Mouse (Mus musculus): ENCODE measurements at regions not wholly inside any gene's neighbourhood (a gene's known extent, or its start where the extent isn't known, plus 50 kb on each side); places are given as distances from the start of the nearest gene placed in this dataset.
A peak's percentile ranks its signal among the peaks of the same experiment; 100 is the strongest.
"Not testable (repeated sequence)": the region's sequence is repeated elsewhere in the genome, so short reads cannot be mapped to it uniquely, and the experiment has no call there.

DNA sequence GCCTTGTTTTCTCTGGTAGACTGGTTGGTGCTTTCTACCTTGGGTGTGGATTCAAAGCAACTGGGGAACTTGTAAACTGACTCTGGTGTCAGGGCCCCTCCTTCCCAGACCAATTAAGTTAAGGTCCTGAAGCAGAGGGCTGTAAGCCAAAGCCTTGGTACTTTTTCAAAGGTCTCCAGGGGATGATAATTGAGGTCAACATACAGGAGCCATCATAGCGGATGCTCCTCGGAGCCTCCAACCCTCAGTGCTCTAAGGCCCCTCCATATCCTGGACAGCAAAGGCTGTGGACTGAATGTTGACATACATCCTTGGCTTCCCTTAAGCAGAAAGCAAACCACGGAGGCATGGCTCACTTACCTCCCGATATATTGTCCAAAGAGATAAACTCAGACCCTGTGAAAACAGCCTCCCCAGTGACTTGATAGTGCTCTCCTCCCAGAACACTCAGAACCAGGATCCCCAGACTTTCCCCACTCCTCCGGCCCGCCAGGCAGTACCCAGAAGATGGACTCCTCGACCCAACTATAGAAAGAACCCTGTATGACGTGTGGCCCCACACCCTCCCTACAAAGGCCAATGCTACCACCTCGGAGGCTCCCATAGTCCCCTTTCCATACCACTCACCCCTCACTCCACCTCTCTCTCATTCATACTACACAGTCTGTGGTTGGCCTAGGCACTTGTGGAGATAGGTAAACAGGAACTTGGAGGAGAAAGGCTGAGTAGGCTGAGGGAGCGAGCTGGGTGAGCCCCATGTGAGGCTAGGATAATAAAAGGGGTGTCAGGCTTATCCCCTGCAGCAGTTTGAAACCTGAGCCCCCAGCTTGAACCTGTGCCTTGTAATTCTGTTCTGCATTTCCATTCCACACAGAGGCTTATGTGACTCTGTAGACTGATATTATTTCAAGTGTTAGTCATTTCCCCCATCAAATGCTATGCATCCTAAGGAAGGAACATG lies 118.8 kb upstream of the Arid1b start:
- DNase-seq (ENCODE audit: low spot score in 2 of 2) = no peak

DNA sequence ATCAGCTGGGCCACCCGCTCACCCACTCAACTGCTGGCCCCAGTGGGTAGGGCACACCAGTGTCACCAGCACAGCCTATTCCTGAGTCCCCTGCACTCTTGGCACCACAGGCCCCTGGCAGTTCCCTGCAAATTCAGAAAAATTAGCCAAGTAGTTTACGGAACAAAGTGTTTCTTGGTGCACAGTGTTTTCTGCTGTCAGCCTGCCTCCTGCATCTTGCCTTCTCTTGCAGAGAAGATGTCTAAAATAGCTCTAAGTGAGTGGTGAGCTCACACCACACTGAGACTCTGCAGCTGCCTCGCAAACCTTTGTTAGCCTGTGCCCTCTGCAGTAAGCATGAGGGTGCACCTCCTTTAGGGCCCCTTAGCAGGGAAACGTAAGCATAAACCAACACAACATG lies 117.7 kb upstream of the Arid1b start:
- no peak for DNase-seq (ENCODE audit: low spot score in 2 of 2)

DNA sequence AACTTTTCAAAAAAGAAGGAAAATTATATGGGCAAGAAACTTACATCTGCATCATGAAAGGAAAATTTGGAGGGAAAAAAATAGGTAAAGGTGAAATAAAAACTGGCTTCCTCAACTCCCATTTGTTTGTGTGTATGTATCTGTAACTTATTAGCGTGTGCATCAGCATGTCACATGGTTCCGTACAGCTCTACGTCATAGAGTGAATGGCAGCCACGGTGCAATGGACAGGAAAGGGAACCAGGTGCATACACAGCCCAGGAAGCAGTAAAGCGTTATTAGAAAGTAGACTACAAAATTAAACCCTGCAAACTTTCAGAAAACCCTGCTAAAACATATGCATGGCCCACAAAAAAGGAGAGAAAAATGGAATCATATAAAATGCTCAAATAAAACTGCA lies 112.7 kb upstream of the Arid1b start:
- no peak for DNase-seq (ENCODE audit: low spot score in 2 of 2)

DNA sequence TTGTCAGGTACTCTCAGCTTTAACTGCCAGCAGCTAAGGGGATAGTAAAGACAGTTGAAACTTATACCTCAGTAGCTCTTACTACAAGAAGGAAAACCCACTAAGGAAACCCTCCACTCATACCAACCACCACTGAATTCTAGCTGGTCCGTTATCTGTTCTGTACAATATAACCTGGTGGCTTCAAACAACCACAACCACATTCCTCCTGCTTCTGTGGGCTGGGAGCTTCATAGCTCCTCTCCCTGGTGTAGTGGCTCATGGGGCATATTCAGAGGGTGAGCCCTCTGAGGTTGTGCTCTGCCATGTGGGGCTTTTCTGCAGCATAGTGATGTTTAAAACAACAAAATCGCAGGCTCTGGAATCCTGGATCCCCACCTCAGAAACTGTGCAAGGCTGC lies 110.0 kb upstream of the Arid1b start:
- DNase-seq (ENCODE audit: low spot score in 2 of 2) = no peak

DNA sequence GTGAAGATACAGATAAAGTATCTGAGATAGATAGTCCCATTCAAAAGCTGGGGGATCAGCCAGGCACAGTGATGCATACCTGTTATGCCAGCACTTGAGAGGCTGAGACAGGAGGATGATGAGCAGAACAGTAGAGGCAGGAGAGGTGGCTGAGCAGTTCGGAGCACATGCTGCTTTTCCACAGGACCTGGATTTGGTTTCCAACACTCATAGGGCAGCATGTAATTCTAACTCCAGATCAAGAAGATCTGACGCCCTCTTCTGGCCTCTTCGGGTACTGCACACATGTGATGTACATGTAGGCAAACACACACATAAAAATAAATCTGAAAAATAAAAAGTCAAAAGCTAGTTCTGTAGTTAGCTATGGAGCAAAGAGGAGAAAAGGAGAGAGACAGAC lies 109.4 kb upstream of the Arid1b start:
- no peak for DNase-seq (ENCODE audit: low spot score in 2 of 2)

DNA sequence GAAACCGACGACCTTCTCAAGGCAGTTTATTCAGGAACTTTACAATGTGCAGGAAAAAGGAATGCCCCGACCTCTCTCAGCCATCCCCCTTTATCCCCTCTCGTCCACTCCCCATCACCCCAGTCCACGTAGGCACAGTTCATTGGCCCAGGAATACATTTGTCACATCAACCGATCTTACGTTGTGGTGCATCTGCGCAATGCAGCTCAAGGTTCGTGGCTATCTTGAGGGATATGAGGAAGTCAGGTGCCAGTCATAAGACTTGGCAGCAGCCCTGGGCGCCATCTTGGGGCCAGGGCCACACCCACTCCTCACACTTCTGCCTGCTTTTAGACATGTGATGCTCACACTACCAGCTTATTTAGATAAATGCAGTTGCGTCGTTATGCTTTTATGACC lies 106.8 kb upstream of the Arid1b start:
- DNase-seq (ENCODE audit: low spot score in 2 of 2) = not testable (repeated sequence)

DNA sequence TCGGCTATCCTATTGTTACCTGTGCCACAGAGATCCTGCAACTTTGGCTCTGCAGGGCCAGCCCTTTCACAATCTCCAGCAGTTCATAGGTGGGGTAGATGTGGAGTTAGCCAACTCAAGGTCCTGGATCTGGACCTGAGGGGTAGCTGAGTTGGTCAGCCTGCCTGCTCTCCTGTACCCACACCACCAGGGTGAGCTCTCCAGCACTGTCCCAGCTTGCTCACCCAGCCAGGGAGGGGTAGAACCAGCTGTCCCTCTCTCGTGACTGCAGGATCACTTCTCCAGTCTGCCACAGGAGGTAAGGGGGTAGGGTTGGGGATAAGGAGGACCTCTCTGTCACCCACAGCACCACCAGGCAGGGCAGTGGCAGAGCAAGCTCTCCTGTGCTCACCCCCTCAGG lies 104.6 kb upstream of the Arid1b start:
- no peak for DNase-seq (ENCODE audit: low spot score in 2 of 2)

DNA sequence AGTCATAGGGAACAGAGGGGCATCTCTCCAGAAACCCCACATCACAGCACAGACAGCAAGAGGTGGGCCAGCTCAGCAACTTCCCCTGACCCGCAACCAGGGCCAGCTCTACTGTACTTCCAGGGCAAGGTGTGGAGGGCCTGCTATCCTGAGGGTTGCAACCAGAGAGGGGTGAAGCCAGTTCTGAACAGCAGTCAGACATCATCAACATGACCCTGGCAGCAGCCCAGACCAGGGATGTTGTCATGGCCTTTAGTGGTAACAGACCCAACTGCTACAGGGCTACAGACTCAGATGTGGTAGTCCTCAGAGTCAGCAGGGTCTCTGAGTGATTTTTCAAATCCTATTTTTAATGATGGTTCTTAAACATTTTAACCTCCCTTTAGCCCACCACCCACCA lies 104.0 kb upstream of the Arid1b start:
- no peak for DNase-seq (ENCODE audit: low spot score in 2 of 2)

DNA sequence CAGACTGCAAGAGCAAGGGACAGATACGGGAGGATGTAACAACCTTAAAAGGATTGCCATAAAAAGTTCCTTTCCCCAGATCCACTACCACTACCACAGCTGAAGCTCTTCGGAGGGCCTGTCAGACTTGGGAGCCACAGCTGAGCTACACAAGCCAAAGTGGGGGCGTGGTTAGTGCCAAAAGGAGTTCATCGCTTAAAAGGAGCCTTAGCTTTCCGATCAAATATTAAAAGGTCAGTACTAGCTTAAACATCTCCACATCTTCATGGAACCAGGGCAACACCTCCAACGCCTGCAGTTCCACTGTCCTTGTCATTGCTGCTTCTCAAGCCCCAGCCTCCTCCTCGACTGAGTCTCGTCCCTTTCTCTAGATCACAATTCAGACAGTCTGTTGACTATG lies 102.6 kb upstream of the Arid1b start:
- no peak for DNase-seq (ENCODE audit: low spot score in 2 of 2)

DNA sequence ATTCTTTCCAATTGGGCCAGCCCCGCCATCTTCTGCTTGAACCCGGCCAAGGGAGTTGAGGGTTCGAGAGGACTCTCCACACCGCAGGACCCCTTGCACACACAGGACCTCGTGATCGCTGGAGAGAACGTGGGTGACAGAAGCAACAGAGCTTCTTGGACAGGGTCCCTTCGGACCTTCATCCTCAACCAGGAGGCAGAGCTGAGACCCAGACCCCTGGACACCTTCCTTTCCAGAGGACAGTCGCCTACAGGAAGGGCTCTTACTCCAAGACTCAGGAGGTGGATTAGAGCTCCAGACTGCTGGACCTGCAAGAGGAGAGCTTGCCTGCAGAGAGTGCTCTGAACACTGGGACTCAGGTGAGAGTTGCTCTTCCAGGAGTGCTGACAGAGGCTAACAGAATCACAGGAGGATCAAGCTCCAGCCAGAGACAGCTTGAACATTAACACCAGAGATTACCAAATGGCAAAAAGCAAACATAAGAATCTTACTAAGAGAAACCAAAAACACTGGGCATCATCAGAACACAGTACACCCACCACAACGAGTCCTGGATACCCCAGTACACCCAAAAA lies 99.3 kb upstream of the Arid1b start:
- peak in 1 of 2 experiments; percentile 1 for DNase-seq (ENCODE audit: low spot score in 2 of 2)

DNA sequence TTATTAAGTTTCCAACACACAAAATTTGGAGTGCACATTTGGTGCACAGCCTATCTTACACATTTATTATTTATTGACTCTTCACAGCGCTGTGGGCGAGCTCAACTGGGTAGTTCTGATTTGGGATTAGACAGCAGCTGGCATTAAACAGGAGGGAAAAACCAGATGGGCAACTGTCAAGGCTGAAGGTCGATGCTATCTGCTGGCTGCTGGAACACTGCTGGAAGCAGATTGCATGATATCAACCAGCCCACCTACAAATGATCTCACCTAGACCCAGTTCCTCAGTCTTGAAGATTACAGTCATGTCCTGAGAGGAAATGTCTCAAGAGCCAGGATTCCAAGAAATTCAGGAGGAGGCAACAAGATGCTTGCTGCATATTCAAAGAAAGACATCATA lies 91.0 kb upstream of the Arid1b start:
- DNase-seq (ENCODE audit: low spot score in 2 of 2) = no peak

DNA sequence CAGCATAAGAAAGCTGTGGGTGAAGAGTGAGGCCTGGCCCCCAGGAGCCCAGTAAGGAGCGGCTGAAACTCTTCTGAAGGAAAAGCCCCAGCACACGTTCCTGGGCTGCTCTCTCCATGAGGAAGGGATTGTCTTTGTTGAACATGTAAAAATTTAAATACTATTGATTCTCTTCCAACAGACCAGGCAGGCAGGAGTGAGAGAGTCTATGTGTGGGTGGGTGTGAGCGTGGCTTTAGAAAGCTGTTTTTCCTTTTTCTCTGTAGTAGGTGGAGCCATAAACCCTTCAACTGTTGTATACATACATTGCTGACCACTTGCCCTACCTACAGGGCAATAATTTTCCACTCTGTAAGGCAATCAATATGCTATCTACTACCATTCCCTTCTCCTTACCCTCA lies 87.6 kb upstream of the Arid1b start:
- no peak for DNase-seq (ENCODE audit: low spot score in 2 of 2)

DNA sequence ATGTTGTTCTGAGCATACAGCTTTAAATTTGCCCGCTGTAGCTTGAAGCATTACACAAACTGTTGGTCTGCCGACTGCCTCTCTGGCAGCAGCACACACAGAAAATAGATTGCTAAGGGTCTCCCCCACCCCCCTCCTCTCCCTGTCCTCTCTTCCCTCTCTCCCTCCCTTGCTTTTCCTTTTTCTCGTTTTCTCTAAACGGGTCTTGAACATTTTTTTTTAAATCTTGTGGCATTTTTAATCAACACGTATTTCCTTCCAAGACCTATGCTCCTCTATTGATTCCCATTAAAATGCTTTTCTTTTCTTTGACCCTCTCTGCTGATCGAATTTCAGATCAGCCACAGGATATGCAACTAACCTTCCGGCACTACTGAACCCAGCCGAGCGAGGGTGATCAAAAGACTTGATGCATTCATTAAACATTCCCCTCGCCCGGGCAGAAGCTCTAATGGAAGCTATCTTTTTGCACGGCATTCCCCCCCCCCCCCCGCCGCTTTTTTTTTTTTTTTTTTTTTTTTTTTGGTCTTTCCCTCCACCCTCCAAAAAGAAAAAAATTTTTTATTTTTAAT lies 86.9 kb upstream of the Arid1b start:
- DNase-seq (ENCODE audit: low spot score in 2 of 2) = peak; percentile 38 to 41

DNA sequence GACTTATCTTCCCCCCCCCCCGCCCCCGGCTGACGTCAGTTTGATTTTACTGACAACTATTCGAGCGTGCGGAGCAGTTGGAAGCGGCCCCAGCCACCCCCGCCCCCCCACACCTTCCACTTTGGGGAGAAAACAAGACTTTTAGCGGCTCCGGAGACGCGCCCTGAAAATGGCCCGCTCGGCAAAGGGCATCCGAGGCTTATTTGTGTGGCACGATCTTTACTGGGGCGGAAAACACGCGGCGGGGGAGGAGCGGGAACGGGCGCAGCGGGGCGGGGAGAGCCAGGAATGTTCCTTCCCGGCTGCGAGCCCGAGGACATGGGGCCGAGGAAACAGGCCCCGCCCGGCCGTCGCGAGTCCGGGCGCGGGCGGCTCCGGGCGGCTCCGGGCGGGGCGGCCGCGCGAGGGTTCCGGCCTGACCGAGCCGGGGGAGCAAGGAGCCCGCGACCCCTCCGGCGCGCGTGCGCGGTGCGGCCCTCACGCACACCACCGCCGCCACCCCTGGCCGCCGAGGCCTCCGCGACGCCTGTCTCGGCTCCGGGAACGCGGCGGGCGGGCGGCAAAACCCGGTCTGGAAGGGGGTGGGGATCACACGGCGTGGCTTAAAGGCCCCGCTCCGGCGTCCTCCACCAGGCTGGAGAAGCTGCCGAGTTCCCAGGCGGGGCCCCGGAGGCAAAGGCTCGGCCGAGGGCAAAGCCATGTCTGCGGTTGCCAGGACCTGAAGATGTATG lies 86.1 kb upstream of the Arid1b start:
- DNase-seq (ENCODE audit: low spot score in 2 of 2) = peak; percentile 90 to 92

DNA sequence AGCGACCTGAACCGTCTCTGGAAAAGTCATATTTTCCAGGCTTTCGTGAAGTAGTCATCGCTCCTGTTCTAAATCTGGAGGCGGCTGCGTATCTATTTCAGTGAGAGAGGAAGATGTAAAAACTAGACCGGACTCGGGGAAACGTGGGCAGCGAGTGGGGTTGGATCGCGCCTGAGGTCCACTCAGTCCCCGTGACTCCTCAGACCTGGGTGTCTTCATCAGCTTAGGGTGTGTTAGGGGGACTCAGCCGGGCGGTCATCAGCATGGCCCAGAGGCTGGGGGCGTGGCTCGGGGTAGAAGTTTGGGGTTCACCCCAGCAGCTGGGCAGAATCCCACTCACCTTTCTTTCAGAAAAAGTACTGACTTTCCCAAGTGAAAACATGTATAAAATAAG lies 85.6 kb upstream of the Arid1b start:
- DNase-seq (ENCODE audit: low spot score in 2 of 2) = no peak

DNA sequence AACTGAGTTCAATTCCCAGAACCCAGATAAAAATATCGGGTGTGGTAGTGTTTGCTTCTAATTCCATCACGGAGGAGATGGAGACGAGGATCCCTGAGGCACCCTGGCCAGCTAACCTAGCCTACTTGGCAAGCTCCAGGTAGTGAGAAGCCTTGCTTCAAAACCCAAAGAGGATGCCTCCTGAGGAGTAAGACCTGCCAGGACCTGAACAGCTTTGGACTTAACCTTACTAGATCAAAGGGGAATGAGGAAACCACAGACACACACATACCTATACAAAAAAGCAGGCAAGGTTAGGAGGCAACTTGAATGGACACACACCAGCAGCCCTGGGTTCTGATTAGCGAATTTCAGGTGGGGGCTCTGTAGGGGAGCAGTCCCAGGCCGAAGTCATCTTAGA lies 84.0 kb upstream of the Arid1b start:
- no peak for DNase-seq (ENCODE audit: low spot score in 2 of 2)

DNA sequence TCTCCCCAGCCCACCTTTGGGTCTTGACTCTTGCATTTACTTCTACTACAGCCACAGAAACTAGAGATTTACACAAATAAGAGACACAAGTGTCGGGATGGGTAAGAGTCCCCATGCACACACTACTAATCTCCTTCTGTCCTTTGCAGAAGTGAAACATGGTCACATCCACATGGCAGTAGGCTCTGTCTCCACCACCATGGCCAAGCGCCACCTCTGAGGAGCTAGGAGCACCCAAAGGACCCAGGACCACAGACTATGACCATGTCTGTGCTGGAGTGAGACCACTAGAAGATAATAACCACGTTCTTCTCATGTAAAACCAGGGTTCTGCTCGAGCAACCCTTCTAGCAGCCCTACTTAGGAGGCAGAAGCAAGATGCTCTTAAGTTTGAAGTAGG lies 81.1 kb upstream of the Arid1b start:
- DNase-seq (ENCODE audit: low spot score in 2 of 2) = no peak

DNA sequence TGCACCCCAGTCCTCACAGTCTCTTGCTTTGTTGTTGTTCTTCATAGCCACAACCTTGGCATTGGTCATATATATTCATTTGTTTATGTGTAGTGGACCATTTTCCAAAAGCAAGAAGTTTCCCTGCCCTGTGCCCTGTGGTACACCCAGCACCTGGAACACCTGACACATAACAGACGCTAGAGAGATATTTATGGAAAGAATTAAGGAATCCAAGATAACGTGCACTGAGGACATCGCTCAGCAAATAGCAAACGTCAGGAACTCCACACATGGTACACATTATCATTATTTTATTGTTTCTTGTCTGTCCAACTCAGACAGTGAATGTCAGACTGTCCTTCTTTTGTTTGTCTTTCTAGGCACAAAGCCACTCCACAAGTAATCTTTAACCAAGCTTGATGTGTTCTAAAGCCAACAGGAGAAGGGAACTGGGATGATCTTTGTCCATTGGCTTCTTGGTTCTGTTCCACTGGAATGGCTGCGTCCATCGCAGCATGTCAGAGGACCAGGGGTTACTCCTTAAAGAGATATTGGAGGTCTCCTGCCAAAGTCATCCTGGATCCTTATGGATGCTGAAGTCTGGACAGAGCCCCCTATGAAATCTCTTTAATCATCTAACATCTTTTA lies 74.2 kb upstream of the Arid1b start:
- DNase-seq (ENCODE audit: low spot score in 2 of 2) = no peak

DNA sequence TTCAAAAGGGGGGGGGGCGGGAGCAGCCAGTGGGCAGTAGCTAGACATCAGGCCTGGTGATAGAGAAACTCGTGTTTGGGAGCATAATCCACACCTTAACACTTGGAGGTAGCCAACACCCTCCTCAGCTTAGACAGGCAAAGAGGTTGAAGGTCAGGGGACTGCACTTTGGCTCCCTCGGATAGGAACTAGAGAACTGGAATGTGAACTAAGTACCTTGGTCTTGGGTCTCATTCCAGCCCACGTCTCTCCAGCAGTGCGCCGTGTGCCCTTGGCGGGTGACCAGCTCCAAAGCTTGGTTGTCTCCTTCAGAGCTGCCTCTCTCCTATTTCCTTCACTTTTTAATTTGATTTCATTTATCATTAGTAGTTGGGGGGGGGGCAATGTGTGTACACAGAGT lies 73.0 kb upstream of the Arid1b start:
- no peak for DNase-seq (ENCODE audit: low spot score in 2 of 2)

DNA sequence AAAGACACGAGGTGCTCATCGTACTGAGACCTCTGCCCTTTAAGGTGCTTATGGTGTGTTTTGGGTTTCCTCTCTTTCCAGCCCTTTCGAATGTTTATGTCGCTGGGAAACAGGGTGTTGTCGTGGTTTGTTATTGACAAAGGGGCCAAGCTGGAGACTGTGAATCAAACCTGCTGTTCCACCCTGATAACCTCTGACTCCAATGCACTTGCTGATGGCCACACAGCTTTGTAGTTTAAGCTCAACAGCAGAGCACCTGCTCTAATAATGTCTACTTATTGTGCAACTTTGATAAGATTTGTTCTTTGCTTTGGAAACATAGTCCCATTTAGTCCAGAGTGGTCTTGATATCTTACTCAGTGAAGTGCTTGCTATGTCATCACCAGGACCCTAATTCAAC lies 65.5 kb upstream of the Arid1b start:
- no peak for DNase-seq (ENCODE audit: low spot score in 2 of 2)

DNA sequence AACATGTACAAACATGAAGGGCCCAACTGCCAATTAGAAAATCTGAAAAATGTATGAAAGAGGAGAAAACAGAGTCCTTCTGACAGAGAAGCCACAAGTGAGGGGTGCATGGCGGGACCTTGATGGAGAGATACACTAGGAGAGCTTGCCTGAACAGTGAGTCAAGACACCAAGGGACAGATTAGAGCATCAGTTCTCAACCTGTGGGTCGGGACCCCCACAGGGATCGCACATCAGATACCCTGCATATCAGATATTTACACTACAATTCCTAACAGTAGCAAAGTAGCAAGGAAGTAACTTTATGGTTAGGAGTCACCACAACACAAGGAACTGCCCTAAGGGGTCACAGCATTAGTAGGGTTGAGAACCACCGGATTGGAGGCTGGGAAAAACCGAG lies 58.9 kb upstream of the Arid1b start:
- DNase-seq (ENCODE audit: low spot score in 2 of 2) = no peak

DNA sequence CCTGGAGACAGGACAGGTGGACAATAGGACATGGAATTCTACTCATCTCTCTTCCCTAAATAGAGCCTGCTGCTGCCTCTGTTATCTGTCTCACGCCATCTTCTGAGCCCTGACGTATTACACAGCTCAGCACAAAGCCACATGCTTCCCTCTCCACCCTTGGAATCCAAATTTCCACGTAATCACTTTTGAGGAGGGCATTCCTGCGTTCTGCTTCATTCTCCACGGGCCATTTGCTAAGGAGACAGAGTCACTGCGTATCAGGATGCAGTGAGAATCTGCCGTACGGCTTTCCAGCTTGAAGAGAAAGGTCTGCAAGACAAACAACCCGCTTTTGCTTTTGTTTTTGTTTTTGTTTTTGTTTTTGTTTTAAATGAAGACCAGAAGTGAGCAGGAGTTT lies 53.5 kb upstream of the Arid1b start:
- DNase-seq (ENCODE audit: low spot score in 2 of 2) = no peak
